Mouse (Mus musculus) embryo, embryonic 9.5 days (tissue): ENCODE results near the gene Sec23ip.

ENCODE experiments used
- DNase-seq: peaks from one replicate; pipeline ENCODE4 v3.0.0-alpha.2; 2017; ENCODE audit errors: extremely low spot score

The Sec23ip gene

DNA sequence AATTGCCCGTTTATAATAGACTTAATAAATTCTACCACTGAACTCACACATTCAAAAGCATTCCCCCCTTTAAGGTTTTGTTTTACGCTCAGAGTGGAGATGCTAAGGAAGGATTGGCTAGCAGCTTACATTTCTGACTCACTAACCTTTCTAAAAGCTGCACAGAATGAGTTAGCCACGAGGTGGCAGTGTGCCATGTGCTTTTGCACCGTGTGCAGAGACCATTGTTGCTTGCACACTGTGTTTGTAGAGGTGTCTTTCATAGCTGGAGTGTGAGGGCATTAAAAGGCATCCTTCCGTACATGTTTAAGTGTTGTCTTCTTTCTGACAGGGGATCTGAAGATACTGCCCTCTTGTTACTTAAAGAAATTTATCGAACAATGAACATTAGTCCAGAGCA lies 34.6 kb downstream of the Sec23ip start:
- peak; percentile 44 for DNase-seq

- no peak for DNase-seq
Measured at GRCm38 (mm10) chr7:128781846-128782245, 37.1 kb downstream of the Sec23ip start.

DNA sequence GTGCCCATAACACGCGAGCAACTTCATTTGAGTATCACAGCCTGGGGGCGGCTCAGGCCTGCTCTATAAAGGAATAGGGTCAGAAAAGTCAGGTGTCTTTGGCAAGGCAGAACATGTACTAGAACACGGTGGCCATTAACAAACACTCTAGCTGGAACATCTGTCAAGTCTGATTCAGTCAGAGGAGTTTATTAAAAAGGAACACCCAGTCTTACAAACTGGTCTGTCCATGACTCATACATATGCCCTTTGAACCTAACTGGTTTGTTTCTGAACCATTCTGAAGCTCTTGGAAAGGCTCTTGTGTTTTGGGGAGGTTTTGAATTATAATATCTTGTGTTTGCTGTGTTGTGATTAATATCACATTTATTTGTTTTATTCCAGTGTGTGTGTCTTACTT lies 45.3 kb downstream of the Sec23ip start:
- no peak for DNase-seq

DNA sequence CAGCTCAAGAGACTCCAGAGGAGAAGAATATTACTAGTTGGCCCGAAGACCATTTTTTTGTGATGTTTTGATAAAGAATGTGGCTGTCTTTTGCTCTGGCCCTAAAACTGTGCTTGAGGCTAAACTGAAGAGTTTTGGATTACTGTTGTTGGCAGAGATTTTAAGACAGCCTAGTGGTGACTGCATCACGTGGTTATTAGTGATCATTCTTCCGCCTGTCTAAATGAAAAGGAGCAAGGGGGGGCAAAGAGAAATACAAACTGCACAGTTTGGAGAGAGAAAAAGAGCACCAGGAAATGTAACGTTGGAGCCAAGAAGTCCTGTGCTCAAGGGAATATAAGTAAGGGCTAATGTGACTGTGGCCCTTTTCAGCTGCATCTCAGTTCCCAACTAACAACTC lies 48.7 kb downstream of the Sec23ip start:
- no peak for DNase-seq

- DNase-seq: no peak
Measured at GRCm38 (mm10) chr7:128824986-128825563, 80.3 kb downstream of the Sec23ip start.

DNA sequence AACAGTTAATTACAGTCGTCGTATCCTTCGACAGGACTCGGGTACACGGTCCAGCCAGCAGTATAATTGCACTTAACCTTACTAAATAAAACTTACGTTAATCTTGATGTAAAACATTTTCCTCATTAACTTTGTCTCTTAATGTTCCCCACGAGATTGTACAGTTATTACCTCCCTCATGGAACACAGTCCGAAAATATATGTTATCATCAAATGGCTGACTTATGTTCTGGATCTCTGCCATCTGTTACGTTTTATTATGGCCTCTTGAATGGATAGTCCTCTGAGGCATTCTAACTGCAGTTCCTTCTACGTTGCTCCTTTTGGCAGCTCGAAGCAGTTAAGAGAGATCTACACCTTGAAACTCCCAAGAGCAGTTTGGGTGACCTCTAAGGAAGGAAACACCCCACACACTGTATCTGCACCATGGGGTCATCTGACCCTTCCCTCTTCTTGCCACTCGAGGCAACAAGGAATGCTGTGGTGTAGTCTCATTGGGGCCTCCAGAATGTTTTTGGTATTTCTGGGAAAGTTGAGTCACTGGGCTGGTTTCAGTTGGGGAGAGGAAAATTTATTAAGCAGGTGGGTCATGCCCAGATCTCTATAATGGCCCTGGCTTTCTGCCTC lies 87.8 kb downstream of the Sec23ip start:
- no peak for DNase-seq

DNA sequence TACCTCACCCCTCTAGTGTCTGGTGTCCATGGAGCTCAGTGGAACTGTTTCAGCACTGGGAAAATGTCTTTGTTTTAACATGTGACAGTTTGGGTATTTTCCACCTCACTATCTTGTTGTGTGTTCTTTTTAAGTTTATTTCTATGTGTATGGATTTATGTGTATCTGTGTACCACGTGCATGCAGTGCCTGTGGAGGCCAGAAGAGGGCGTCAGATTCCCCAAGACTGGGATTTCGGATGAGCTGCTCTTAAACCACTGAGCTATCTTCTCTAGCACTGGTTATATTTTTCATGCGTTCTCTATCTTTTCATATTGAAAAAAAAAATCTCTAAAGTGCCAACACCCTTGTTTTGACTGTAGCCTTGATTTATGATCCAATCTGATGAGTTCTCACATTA lies 88.5 kb downstream of the Sec23ip start:
- no peak for DNase-seq
